Mouse (Mus musculus): Measurements from ENCODE around the gene Gm2075. TPM values are rescaled to one million over a fixed set of nuclear protein-coding genes. Genes with fewer than 3 reads are reported as not detected.

Gm2075 gene
- not detected in 2 replicates for polyA plus RNA-seq (2015; fragmentation: Nextera tagmentation; extraction: Ambion mirVana)

GRCm38 (mm10) chr12:88011548-88011947 is at the start of gene Gm2075:
Gene Gm2075 (plus strand): TSS chr12:88011848.

GRCm38 (mm10) chr12:88018671-88019070 is 7.0 kb downstream of the Gm2075 start, which contains the start of gene Gm6803:
Gene Gm6803 (minus strand): TSS chr12:88018771.

DNA sequence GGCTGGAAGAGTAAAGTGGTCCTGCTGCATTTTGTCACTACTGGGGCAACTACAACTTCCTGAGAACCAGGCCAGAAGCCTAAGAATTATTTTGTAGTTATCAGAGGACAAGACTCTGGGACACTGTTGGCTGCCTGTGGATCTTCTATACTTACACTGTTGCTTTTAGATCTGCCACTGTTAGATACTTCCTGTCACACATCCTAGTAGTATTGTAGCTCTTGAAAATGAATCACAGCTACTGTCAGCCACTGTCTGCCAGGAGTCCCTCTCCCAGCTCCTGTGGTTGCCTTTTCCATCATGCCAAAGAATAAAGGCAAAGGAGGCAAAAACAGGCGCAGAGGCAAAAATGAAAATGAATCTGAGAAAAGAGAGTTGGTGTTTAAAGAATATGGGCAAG is 15.1 kb downstream of the Gm2075 start, which contains the start of gene Gm2056:
TSS of gene Gm2056 (plus strand) at position 301 of the 400 bp plus-strand sequence.

Other genes with a start within 250 kb of the Gm2075 start
- not detected in 2 replicates for gene Gm21319, start 236.1 kb upstream of the Gm2075 start, polyA plus RNA-seq (2015; fragmentation: Nextera tagmentation; extraction: Ambion mirVana)
- not detected in 2 replicates for gene Gm21936, start 216.3 kb upstream of the Gm2075 start, polyA plus RNA-seq (2015; fragmentation: Nextera tagmentation; extraction: Ambion mirVana)
- gene BB287469, start 195.3 kb upstream of the Gm2075 start, polyA plus RNA-seq (2015; fragmentation: Nextera tagmentation; extraction: Ambion mirVana) = not detected in 2 replicates
- gene Gm2001, start 169.5 kb upstream of the Gm2075 start, polyA plus RNA-seq (2015; fragmentation: Nextera tagmentation; extraction: Ambion mirVana) = not detected in 2 replicates
- not detected in 2 replicates for gene Gm2016, start 137.8 kb upstream of the Gm2075 start, polyA plus RNA-seq (2015; fragmentation: Nextera tagmentation; extraction: Ambion mirVana)
- gene Gm2022, start 116.5 kb upstream of the Gm2075 start, polyA plus RNA-seq (2015; fragmentation: Nextera tagmentation; extraction: Ambion mirVana) = not detected in 2 replicates
- not detected in 2 replicates for gene Gm2035, start 92.0 kb upstream of the Gm2075 start, polyA plus RNA-seq (2015; fragmentation: Nextera tagmentation; extraction: Ambion mirVana)
- not detected in 2 replicates for gene Gm2042, start 57.8 kb upstream of the Gm2075 start, polyA plus RNA-seq (2015; fragmentation: Nextera tagmentation; extraction: Ambion mirVana)
- not detected in 2 replicates for gene Gm6803, start 6.9 kb downstream of the Gm2075 start, polyA plus RNA-seq (2015; fragmentation: Nextera tagmentation; extraction: Ambion mirVana)
- not detected in 2 replicates for gene Gm2056, start 15.2 kb downstream of the Gm2075 start, polyA plus RNA-seq (2015; fragmentation: Nextera tagmentation; extraction: Ambion mirVana)
- gene Gm16368, start 71.8 kb downstream of the Gm2075 start, polyA plus RNA-seq (2015; fragmentation: Nextera tagmentation; extraction: Ambion mirVana) = not detected in 2 replicates
- gene Gm10436, start 170.3 kb downstream of the Gm2075 start, polyA plus RNA-seq (2015; fragmentation: Nextera tagmentation; extraction: Ambion mirVana) = not detected in 2 replicates
- not detected in 2 replicates for gene Gm8332, start 238.3 kb downstream of the Gm2075 start, polyA plus RNA-seq (2015; fragmentation: Nextera tagmentation; extraction: Ambion mirVana)